Mouse (Mus musculus): Measurements from ENCODE around the gene Dnmt3b.

GRCm38 (mm10) chr2:153670111-153670510 lies 20.9 kb downstream of the Dnmt3b start:
- no peak for TF ChIP-seq CTCF (IDR thresholded peaks at IDR 0.05; ENCODE audit: control insufficient read depth, insufficient read depth, insufficient read length)
- no peak for TF ChIP-seq CEBPB (IDR thresholded peaks at IDR 0.05; ENCODE audit: low read depth)

Data from C2C12 (cell line).